Mouse (Mus musculus) left cerebral cortex, adult 11 months (tissue): ENCODE data around the gene Hapln3.

ENCODE experiments used
- DNase-seq: peaks from one replicate; pipeline ENCODE4 v3.0.0; 2022; ENCODE audit warnings: low spot score

Hapln3 gene

DNA sequence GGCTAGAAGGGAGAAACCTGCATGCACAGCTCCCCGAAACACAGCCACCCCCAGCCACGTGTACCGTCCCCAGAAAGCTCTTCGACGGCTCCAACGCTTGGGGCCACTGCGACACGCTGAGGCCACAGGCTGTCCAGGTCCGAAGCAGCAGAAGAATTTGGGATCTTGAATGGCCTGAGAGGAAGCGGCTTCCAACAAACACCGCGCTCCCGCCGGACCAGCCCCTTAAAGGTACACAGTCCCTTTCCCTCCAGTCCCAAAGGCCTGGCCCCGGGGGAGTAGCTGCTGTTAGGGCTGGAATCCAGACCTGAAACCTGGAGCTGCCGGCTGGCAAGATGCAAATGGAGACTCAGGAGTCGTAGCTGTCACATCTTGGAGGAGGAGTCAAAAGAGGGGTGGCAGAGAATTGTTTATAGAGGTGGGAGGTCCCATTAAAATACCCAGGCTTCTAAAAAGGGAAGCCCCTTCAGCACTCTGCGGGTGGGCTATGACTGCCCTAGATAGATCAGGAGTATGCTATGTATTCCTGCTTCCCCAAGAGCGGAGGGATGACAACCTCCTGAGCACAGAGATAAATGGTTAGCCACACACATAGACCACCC, at the start of gene Hapln3:
Gene Hapln3 (minus strand): TSS at position 176 of the 602 bp plus-strand sequence.
- DNase-seq = no peak

DNA sequence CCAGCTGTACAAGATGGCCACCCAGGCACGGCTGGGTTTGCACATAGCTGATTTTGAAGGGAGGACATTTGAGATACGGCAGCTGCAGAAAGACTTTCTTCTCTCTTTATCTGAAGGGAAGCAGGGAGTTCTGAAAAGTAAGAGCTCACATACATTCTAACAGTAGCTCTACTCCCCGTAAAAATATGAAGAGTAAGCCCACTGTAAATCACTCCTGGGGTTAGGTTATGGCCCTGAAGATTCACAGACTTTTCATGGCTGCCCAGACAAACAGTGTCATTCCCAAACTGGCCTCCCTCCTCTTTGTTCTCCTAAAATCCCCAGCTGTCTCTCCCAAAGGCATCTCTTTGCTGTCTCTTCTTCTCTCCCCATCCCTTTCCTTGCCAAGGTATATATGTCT, 43.0 kb upstream of the Hapln3 start:
- DNase-seq = no peak

DNA sequence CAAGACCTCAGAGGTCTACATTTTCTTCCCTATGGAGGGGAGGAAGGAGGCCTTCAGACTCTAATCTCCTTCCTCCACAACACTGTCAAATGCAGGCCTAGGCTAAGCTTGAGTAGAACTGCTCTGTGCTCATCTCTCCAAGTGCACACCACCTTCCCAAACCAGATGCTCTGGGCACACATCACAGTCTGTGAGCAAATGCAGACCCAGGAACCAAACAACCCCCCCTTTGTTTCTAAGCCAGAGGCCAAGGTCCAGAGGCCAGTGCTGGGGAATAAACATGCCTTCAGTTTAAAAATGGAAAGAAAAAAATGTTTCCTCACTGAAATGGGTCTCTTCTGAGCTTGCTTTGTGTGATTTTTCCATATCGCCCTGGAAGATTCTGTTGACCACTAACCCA, 41.0 kb upstream of the Hapln3 start:
- DNase-seq = no peak

- no peak for DNase-seq
Observed at GRCm38 (mm10) chr7:79167006-79167562, 36.3 kb upstream of the Hapln3 start.

DNA sequence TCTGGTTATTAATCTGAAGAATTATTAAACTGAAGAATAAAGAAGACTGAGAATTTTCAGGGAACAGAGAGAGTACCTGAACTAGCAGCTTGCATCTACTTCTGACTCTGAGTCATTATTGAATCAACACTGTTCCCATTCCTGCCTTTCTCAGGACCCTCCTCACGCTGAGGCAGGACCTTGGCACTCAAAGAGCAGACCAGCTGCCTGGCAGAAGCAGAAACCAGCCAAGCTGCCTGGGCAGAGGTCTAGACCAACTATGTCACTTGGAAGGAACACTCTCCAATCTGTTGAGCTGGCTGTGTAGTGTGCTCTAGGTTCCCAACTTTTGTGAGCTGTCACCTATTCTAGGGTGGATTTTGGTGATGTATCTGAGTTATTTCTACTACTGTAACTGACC, 28.6 kb upstream of the Hapln3 start:
- no peak for DNase-seq

DNA sequence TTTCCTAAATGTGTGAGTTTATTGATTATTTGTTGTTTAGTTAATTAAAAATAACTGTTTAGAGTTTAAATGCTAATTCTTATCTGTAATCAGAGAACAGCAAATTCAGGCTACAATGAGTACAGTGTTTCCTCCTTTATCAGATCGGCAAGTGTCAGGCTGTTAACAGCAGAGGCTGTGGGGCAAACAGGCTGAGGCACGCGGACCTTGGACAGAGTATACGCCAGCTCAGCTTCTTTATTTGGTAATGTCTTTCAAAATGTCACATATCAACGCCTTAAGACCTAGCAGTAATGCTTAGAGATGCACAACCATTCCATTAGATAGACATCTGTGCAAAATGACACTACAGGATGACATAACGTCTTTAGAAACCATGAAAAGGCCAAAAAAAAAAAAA, 18.7 kb upstream of the Hapln3 start:
- DNase-seq = no peak

DNA sequence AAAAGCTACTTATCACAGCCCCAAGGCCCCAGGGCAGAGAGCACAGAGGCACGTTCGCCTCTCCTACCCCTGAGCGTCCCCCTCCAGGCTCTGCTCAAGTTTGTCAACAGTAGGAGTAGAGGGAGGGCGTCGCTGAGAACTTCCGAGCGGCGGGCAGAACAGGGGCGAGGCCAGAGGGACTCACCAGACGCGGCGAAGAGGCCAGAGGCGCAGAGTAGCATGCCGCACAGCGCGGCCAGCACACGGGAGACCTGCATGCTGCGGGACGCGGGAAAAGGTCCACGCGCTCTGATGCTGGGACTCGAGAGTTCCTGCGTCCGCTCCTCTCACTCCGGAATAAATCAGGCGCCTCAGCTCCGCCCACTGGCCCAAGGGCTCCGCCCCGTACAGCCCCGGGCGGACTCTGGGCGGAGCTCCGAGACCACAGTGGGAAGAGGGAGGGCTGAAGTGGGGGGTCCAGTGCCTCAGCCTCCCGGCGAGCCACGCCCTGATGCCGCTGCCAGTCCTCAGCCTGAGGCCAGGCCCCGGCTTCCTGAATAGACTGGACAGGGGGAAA, 18.0 kb upstream of the Hapln3 start, which contains the start of gene Mfge8:
Gene Mfge8 (minus strand): TSS at position 350 of the 556 bp plus-strand sequence.
- peak; percentile 51 for DNase-seq

- DNase-seq = no peak
Observed at GRCm38 (mm10) chr7:79147931-79148653, 17.3 kb upstream of the Hapln3 start.

DNA sequence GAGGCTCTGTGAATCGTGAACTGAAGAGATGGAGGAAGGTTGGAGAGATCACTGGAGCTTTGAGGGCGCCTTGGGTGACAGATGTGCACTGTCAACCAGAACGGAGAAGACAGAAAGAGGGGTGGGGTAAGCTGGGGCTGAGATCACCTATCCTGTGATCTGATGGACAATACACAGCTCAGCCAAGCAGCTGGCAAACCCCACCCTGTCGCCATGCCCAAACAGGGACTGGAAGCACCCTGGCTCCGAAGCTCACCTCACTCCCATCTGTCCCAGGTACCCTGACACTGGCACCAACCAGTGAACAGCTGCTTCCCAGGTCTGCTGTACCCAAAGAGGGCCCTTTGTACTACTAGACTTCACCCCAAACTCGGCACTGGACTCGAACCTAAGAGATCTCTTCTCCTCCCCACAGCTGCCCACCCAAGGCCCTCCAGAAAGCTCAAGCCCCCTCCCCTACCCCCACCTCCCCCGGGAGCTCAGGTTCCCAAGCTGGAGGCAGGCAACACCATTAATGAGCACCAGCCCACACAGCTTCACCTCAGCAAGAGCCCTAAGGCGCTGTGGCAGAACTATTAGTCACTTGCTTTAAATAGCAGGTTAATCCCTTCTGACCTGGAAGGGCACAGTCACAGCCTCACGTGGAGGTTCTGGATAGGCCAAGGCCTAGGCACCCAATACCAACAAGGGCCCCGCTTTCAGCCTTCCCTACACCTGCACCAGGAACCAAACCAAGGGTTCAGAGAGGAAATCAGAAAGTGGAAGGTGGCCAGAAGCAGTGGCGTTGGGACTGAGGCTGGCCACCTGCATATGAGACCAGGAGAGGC, 16.4 kb upstream of the Hapln3 start:
- DNase-seq = no peak

- DNase-seq = peak; percentile 69
Observed at GRCm38 (mm10) chr7:79140897-79141296, 10.1 kb upstream of the Hapln3 start.

- no peak for DNase-seq
Observed at GRCm38 (mm10) chr7:79139891-79140591, 9.2 kb upstream of the Hapln3 start.

- DNase-seq = no peak
Observed at GRCm38 (mm10) chr7:79139328-79139824, 8.6 kb upstream of the Hapln3 start.

- no peak for DNase-seq
Observed at GRCm38 (mm10) chr7:79133391-79133790, 2.6 kb upstream of the Hapln3 start.

DNA sequence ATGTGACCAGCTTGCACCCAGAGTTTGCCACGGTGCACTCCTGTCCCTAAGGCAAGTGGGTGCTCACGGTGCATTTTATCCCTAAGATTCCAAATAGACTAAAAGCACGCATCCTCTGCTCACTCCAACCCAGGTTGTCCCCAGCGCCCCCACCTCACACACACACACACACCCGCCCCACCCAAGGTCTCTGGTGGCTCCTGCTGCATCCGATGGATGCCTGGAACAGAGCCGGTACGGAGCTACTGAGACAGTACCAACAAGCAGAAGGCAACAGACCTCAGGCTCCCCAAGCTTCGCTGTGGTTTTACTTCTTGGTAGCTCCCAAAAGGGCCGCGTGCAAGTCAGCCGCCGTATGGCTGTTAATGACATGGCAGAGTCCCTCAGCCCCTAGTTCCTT, 433 bp downstream of the Hapln3 start:
- no peak for DNase-seq

GRCm38 (mm10) chr7:79129883-79130282, 935 bp downstream of the Hapln3 start:
- no peak for DNase-seq

DNA sequence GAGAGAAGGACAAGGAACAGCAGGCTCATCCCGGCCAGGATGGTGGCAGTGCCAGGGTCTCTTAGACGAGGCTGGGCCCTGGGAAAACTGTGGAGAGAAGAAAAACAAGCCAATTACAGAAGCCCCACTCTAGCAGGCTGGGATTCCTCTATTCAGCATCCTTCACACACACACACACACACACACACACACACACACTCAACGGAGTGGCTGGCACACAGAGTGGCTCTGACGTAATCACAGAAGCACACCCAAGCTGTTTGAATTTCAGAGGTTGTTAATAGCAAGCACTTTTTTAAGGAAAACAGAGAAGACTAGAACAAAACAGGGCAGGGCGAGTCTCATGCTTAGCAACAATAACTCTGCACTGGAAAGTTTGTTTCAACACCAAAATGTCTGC, 7.4 kb downstream of the Hapln3 start:
- DNase-seq = no peak

DNA sequence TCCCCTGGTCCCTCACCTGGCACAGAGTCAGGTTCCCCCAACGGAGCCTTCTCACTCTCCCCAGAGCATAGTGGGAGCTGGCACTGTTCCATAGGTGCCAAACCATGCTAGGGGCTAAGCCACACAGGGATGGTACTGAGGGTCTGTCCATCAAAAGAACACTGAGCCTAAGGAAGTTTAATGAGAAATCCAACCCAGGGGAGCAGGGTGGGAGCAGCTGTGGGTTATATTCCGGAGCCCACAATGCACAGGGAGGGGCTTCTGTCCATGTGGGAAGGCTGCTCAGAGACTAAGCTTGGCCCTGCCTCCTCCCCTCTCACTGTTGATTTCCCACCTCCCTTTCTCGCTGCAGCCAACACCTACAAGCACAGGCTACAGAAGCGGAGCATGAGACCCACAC, 17.0 kb downstream of the Hapln3 start:
- DNase-seq = no peak

DNA sequence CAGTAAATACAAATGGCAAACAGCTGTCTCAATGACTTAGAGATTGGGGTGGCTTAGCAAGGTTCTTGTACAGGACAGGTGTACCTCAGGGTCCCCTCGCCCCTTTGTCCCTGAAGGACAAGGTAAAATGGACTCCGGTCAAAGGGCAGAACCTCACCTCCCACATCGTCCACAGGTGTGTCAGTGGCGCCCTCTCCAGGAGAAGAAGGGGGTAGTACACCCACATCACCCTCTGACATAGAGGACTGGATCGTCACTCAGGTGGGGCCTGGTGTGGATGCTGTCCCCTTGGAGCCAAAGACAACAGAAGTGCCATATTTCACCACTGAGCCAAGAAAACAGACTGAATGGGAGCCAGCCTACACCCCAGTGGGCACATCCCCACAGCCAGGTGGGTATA, 34.3 kb downstream of the Hapln3 start:
- no peak for DNase-seq

DNA sequence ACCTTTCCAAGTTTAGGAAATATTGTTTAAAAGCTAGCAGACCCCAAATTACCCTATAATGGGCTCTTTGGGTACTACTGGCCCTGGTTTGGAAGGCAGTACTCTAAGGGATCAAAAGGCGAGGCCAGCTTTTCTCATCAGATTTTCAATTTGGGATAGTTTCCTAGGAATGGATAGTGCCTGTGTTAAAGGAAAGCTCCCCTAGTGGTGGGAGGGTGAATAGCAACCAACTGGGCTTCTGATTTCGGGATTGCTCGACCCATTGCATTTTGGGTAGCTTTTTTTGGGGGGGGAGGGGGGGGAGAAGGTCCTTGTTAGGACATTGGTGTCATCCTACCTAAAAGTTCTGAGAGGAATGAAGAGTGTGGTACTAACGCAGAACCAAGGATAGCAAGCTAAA, 41.7 kb downstream of the Hapln3 start:
- DNase-seq = no peak

- DNase-seq = no peak
Observed at GRCm38 (mm10) chr7:79080572-79081399, 50.0 kb downstream of the Hapln3 start.

GRCm38 (mm10) chr7:79079212-79079611, 51.6 kb downstream of the Hapln3 start:
- DNase-seq = no peak
